Mouse (Mus musculus) midbrain, embryonic 13.5 days (tissue): Measurements from ENCODE around the gene Trabd2b. TPM values are rescaled to one million over a fixed set of nuclear protein-coding genes. Genes with fewer than 3 reads are reported as not detected.

ENCODE experiments used
- ATAC-seq: fragments of 200-750 bp; cut with Nextera tagmentation; 2 replicates; pipeline ENCODE4 v1.8.0; 2017; ENCODE audit warnings: mild to moderate bottlenecking, moderate TSS enrichment, moderate library complexity
- H3K27ac ChIP-seq: fragments of 300-500 bp; sonication (generic); 2 replicates; pipeline ENCODE4 v1.5.1; 2015; ENCODE audit warnings: inconsistent platforms, mild to moderate bottlenecking, moderate library complexity
- H3K27me3 ChIP-seq: fragments of 300-500 bp; sonication (generic); 2 replicates; pipeline ENCODE4 v1.6.1; 2015; ENCODE audit warnings: mild to moderate bottlenecking, inconsistent platforms
- H3K36me3 ChIP-seq: fragments of 300-500 bp; sonication (generic); 2 replicates; pipeline ENCODE4 v1.6.1; 2015; ENCODE audit warnings: mild to moderate bottlenecking, inconsistent platforms
- H3K4me1 ChIP-seq: fragments of 300-500 bp; sonication (generic); replicated peaks from 2 replicates; pipeline ENCODE4 v1.6.1; 2015; ENCODE audit warnings: inconsistent platforms
- H3K4me2 ChIP-seq: fragments of 300-500 bp; sonication (generic); replicated peaks from 2 replicates; pipeline ENCODE4 v1.6.1; 2015; ENCODE audit warnings: moderate library complexity, mild to moderate bottlenecking, inconsistent platforms
- H3K4me3 ChIP-seq: fragments of 300-500 bp; sonication (generic); replicated peaks from 2 replicates; pipeline ENCODE4 v1.5.1; 2015; ENCODE audit warnings: mild to moderate bottlenecking, inconsistent platforms
- H3K9ac ChIP-seq: fragments of 300-500 bp; sonication (generic); replicated peaks from 2 replicates; pipeline ENCODE4 v1.6.1; 2015; ENCODE audit warnings: mild to moderate bottlenecking, inconsistent platforms
- H3K9me3 ChIP-seq: fragments of 300-500 bp; sonication (generic); 2 replicates; pipeline ENCODE4 v1.6.1; 2016; ENCODE audit warnings: mild to moderate bottlenecking, inconsistent platforms
- WGBS: fragments of 180-500 bp; shearing (Covaris S2); methylation state at CpG from one replicate; pipeline ENCODE4 v1.1.7; 2015; 5-methylcytosine and 5-hydroxymethylcytosine counted together
- polyA plus RNA-seq: library from polyadenylated mRNA; unstranded; fragments of >200 nt; fragmentation: Nextera tagmentation; extraction: Ambion mirVana; gene quantifications from 2 replicates; pipeline ENCODE4 v1.2.1, GENCODE M21; 2015

Gene Trabd2b
- polyA plus RNA-seq, 1 experiment from 2014 or later: 0.83 TPM

DNA sequence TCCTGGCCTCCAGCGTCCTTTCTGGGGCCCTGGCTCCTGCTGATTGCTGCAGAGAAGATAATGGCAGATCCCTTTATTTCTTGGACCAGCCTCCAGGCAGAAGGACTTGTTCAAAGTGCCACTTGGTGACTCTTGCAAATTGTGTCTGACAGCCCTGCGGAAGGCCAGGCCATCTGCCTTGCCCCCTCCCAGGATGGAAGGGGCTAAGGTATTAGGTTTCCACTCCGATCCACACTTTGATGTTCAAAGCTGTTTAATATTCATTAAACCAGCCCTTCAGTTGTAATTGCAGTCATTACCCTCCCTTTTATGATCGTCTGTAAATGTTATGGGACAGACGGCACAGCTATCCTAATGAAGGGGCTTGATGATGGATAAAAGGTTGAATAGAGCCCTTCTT is 75.0 kb downstream of the Trabd2b start:
- Histone ChIP-seq H3K4me2 (no peak overlapping the region), H3K9me3 (no peaks in the 10 kb centered on the region), H3K36me3 (no peaks in the 10 kb centered on the region), H3K4me1 (peaks cover 21% of the 10 kb centered on the region), H3K9ac (no peak overlapping the region), H3K4me3 (no peak overlapping the region), H3K27ac (no peak overlapping the region), H3K27me3 (no peaks in the 10 kb centered on the region)
- ATAC-seq: 0 out of 2 replicates have a peak, but pooled peaks have one; percentile 29
- WGBS: 15% methylated on average over 5 of the region's 5 CpGs

DNA sequence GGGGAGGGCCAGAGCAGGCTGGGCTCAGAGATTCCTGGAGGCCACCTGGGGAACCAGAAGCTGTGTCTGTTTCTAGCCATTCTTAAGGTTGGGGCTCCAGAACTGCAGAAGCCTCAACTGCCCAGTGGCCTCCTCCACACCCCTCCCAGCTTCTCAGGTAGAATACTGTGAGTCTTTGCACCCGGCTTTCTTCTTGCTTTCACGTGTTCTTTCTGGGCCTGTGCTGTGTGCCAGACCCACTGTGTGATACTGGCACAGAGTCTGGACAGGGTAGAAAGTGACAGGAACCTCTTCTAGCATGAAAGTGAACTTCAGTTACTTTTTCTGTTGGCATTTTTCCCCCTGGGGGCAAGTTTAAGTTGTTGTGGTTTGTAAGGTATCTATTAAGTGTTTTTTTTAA is 77.6 kb downstream of the Trabd2b start:
- Histone ChIP-seq H3K9ac (no peak overlapping the region), H3K27ac (no peak overlapping the region), H3K4me2 (no peak overlapping the region), H3K4me3 (no peak overlapping the region), H3K9me3 (no peaks in the 10 kb centered on the region), H3K36me3 (no peaks in the 10 kb centered on the region), H3K4me1 (peaks cover 8% of the 10 kb centered on the region), H3K27me3 (no peaks in the 10 kb centered on the region)
- 89% methylated on average over 2 of the region's 2 CpGs for WGBS
- ATAC-seq: no peak

DNA sequence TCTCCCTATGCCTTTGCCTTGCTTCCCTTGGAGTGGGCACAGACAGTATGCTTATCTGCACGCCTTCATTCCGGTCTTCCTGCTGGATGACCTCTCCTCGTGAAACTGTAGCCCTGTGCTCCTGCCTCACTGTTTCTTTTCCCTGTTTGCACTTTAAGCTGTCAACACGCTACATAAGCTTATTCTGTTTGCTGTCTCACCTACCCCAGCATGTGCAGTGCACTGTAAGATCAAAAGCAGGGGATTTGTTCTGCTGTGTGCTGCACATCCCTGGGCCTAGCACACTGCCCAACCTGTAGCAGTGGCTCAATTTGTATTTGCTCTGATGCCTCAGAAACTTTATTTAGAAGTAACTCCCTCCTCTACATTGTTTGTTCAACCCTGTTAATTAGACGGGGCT is 79.5 kb downstream of the Trabd2b start:
- WGBS: 77% methylated on average over 5 of the region's 5 CpGs
- no peak overlapping the region for H3K4me2 ChIP-seq
- H3K4me1 ChIP-seq: peaks cover 8% of the 10 kb centered on the region
- no peaks in the 10 kb centered on the region for H3K9me3 ChIP-seq
- H3K27ac ChIP-seq: no peak overlapping the region
- no peak for ATAC-seq
- H3K4me3 ChIP-seq: no peak overlapping the region
- no peaks in the 10 kb centered on the region for H3K27me3 ChIP-seq
- no peak overlapping the region for H3K9ac ChIP-seq
- no peaks in the 10 kb centered on the region for H3K36me3 ChIP-seq

DNA sequence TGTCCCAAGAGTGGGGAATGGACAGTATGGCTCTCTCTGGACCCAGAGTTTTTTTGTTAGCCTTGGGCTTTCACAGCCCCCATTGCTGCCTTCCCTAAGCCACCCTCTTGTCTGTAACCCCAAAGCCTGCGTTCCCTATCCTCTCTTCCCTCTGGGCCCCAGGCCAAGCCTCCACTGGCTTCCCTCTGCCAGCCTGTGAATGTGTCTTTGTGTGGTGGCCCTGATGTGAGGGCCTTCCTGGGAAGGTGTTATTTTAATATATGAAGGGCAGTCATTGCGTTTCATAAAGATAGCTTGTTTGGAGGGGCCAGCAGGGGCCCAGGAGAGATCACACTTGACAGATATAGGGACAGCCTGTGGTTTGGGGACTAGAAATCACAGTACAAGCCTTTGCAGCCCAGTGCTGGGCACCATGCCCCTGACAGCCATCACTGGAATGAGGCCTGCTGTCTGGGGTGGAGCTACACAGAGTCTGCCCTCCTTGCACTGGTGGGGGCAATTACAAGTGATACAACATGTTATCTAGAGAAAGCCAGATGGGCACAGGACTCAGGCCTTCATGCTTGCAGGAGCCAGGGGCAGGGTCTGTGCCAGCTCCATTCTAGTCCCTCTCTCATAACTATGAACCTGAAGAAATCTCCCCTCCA is 80.5 kb downstream of the Trabd2b start:
- Histone ChIP-seq H3K27me3 (no peaks in the 10 kb centered on the region), H3K36me3 (no peaks in the 10 kb centered on the region), H3K4me1 (no peaks in the 10 kb centered on the region), H3K9ac (no peak overlapping the region), H3K4me3 (no peak overlapping the region), H3K27ac (no peak overlapping the region), H3K4me2 (no peak overlapping the region), H3K9me3 (no peaks in the 10 kb centered on the region)
- WGBS: 80% methylated on average over 2 of the region's 2 CpGs
- ATAC-seq: no peak

DNA sequence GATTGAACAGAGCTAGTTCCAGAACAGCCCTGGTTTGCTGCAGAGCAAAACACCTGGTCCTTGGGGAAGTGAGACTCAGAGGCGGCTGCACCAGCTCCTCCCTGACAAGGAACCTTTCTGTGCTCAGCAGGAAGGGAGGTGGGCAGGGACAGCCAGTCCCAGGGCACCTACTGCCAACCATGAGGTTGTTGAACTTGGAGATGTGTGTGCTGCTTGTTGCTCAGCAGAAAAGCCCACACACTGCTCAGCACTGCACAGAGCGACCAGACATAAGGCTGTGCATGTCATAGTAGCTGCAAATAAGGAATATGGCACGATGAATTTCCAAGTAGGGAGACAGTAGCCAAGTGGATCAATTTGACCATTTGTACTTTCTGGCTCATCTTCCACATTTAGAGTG is 81.2 kb downstream of the Trabd2b start:
- no peaks in the 10 kb centered on the region for H3K4me1 ChIP-seq
- no peaks in the 10 kb centered on the region for H3K27me3 ChIP-seq
- no peak overlapping the region for H3K27ac ChIP-seq
- no peaks in the 10 kb centered on the region for H3K36me3 ChIP-seq
- WGBS: 92% methylated on average over 3 of the region's 3 CpGs
- no peak overlapping the region for H3K9ac ChIP-seq
- no peaks in the 10 kb centered on the region for H3K9me3 ChIP-seq
- ATAC-seq: no peak
- H3K4me2 ChIP-seq: no peak overlapping the region
- H3K4me3 ChIP-seq: no peak overlapping the region

DNA sequence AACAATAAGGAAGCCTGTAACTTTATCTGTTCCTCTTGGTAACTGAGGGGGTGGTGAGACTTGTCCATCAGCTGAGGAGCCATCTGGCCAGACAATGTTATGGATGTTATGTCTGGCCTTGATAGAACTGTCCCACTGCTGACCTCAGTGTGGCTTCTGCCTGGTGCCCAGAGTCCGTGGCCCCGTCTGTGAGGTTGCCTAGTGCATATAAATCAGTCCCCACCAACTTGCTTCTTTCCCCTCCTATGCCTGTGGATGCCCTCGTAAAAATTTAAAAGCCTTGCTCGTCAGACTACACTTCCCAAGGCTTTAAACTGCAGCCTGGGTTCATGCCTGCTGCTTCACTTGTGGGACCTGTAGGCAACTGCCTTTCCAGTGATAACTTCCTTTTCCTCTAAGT is 85.6 kb downstream of the Trabd2b start:
- H3K27ac ChIP-seq: no peak overlapping the region
- H3K4me1 ChIP-seq: peaks cover 13% of the 10 kb centered on the region
- no peaks in the 10 kb centered on the region for H3K9me3 ChIP-seq
- H3K36me3 ChIP-seq: no peaks in the 10 kb centered on the region
- H3K9ac ChIP-seq: no peak overlapping the region
- ATAC-seq: no peak
- no peaks in the 10 kb centered on the region for H3K27me3 ChIP-seq
- no peak overlapping the region for H3K4me3 ChIP-seq
- 77% methylated on average over 4 of the region's 4 CpGs for WGBS
- H3K4me2 ChIP-seq: no peak overlapping the region

DNA sequence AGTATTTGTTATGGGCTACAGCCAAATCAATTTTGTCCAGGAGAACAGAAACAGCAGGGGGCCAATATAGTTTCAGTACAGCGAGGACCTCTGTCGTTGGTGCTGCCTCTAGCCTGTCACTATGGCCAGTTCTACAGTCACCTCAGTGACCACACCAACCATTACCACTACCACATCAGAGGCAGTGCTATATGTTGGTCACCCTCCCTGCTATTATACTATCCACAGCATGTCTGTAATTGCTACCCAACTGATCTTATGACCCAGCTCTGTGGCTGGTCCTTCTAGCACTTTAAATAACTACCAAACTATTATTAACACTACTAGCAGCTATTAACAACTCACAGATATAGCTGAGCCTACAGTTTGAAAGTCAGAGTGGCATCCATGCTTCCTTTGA is 87.5 kb downstream of the Trabd2b start:
- 78% methylated on average over 2 of the region's 2 CpGs for WGBS
- ATAC-seq: no peak
- no peak overlapping the region for H3K9ac ChIP-seq
- no peak overlapping the region for H3K4me3 ChIP-seq
- no peak overlapping the region for H3K27ac ChIP-seq
- H3K4me1 ChIP-seq: peaks cover 13% of the 10 kb centered on the region
- no peaks in the 10 kb centered on the region for H3K36me3 ChIP-seq
- no peak overlapping the region for H3K4me2 ChIP-seq
- H3K27me3 ChIP-seq: no peaks in the 10 kb centered on the region
- no peaks in the 10 kb centered on the region for H3K9me3 ChIP-seq

DNA sequence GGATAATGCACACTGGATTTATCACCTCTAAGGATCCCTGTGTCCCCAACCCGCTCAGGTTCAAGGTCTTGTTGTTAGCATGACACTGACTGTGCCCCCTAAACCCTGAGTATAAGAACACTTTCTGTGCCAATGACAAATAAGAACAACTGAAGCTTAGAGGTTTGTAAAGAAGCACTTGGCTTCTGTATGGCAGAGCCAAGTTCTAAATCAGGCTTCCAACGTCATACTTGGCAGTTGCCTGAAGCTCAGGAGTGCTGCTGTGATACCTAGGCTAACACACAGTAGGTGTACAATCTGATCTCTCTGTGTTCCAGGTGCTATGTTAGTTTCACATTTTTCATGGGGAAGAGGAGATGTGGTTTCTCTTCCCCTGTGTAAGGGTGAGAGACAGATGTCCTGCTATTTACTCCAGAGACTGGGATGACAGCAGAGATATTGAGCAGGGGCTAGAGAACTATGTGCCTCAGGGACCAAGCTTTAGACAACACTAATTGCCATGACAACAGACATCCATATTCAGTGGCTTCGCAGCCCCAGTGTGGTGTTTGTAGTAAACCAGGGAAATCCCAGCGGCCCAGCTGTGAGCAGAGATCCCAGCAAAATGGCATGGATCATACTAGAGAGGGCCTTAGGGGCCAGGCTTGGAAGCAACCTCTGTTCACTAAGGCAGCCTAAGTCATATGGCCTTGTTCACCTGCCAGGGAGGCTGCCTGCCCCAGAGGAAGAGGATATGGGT is 89.3 kb downstream of the Trabd2b start:
- ATAC-seq: peak; percentile 76

DNA sequence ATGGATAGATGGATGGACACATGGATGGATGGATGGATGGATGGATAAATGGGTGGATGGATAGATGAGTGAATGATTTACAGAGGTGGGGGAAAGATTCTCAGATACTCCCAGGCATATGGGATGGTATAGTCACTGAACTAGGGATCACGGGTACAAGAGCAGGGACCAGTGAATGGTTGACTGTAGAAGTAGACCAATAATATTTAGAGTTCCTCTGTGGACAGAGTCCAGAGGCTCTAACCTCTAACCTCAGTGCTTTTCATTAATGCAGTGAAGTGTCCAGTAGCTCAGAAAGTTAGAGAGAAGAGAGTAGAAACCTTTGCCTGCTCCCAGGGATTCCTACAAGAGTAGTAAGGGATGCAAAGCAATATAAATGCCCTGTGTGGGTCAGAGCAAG is 93.1 kb downstream of the Trabd2b start:
- ATAC-seq: no peak
- Histone ChIP-seq H3K4me1 (peaks cover 19% of the 10 kb centered on the region), H3K4me2 (no peak overlapping the region), H3K27ac (no peak overlapping the region), H3K9ac (no peak overlapping the region), H3K36me3 (no peaks in the 10 kb centered on the region), H3K4me3 (no peak overlapping the region), H3K27me3 (no peaks in the 10 kb centered on the region), H3K9me3 (no peaks in the 10 kb centered on the region)
- WGBS: 88% methylated on average over 1 of the region's 1 CpGs

More for the DNA sequence above, 89.3 kb downstream of the Trabd2b start:
- no peaks in the 10 kb centered on the region for H3K9me3 ChIP-seq
- no peaks in the 10 kb centered on the region for H3K36me3 ChIP-seq
- H3K9ac ChIP-seq: no peak overlapping the region
- no peak overlapping the region for H3K4me3 ChIP-seq
- no peak overlapping the region for H3K4me2 ChIP-seq
- H3K4me1 ChIP-seq: peaks cover 13% of the 10 kb centered on the region
- H3K27me3 ChIP-seq: no peaks in the 10 kb centered on the region
- 45% methylated on average over 4 of the region's 4 CpGs for WGBS
- H3K27ac ChIP-seq: no peak overlapping the region

DNA sequence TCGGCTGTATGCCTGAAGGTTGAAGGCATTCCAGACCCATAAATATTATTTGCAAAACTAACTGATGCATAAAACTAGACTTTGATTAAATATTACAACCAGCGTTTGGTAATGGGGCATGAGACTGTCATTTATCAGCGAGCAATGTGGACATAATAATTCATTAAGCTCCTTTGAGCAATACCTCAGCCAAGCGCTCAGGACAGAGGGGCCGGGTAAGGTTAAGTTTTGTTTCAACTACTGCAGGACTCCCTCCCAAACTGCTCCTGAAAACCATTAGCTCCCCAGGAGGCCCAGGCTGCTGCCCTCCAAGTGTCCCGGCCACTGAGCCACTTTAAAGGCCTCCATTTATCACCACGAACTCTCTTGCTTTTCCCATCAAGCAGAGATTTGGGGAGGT is 93.8 kb downstream of the Trabd2b start:
- H3K27ac ChIP-seq: no peak overlapping the region
- 86% methylated on average over 7 of the region's 7 CpGs for WGBS
- no peak for ATAC-seq
- H3K4me2 ChIP-seq: no peak overlapping the region
- H3K9ac ChIP-seq: no peak overlapping the region
- H3K4me3 ChIP-seq: no peak overlapping the region
- no peaks in the 10 kb centered on the region for H3K9me3 ChIP-seq
- H3K36me3 ChIP-seq: no peaks in the 10 kb centered on the region
- peaks cover 20% of the 10 kb centered on the region for H3K4me1 ChIP-seq
- no peaks in the 10 kb centered on the region for H3K27me3 ChIP-seq

DNA sequence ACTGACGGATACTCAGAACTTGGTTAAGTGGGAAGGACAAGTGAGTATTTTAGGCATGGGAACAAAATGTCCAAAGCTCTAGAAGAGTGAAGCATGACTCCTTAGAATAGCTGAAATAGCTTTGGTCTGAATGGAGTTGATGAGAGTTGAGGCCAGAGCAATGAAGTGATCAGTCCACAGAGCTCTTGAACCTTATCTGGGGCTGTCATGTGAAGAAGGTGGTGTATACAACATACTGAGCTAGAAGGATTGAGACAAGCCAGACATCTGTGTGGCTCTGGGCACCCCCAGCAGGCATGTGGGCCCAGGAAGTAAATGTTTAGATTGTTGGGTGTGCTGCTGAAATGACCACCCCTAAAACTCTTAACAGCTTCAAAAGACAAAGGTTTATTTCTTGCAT is 94.5 kb downstream of the Trabd2b start:
- WGBS: 91% methylated on average over 1 of the region's 1 CpGs
- no peaks in the 10 kb centered on the region for H3K9me3 ChIP-seq
- no peak for ATAC-seq
- no peak overlapping the region for H3K4me3 ChIP-seq
- no peaks in the 10 kb centered on the region for H3K36me3 ChIP-seq
- H3K4me1 ChIP-seq: peaks cover 14% of the 10 kb centered on the region
- H3K27ac ChIP-seq: no peak overlapping the region
- H3K9ac ChIP-seq: no peak overlapping the region
- H3K27me3 ChIP-seq: no peaks in the 10 kb centered on the region
- no peak overlapping the region for H3K4me2 ChIP-seq

DNA sequence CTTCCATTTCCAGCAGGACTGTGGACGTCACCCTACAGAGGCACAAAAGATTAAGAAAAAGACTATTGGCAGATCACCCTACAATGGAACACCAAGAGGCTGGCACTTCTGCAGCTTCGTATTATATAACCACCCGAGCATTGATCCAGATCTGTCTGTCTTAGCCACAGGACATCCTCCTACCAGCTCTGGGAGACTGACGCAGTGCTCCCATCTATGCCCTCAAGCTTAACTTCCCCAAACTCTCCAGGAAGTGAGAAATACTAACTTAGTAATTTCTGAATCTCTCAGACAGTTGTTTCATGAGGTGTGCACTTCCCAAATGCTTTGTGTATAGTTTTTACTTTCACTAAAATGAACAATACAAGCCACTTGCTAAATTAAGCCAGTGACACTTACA is 95.1 kb downstream of the Trabd2b start:
- no peaks in the 10 kb centered on the region for H3K36me3 ChIP-seq
- peaks cover 9% of the 10 kb centered on the region for H3K4me1 ChIP-seq
- no peaks in the 10 kb centered on the region for H3K27me3 ChIP-seq
- ATAC-seq: no peak
- H3K9me3 ChIP-seq: no peaks in the 10 kb centered on the region
- no peak overlapping the region for H3K9ac ChIP-seq
- 86% methylated on average over 4 of the region's 4 CpGs for WGBS
- H3K4me3 ChIP-seq: no peak overlapping the region
- H3K4me2 ChIP-seq: no peak overlapping the region
- no peak overlapping the region for H3K27ac ChIP-seq
